Mouse (Mus musculus): ENCODE data around the gene Lgr4.
A peak's percentile ranks its signal among the peaks of the same experiment; 100 is the strongest.

The Lgr4 gene

DNA sequence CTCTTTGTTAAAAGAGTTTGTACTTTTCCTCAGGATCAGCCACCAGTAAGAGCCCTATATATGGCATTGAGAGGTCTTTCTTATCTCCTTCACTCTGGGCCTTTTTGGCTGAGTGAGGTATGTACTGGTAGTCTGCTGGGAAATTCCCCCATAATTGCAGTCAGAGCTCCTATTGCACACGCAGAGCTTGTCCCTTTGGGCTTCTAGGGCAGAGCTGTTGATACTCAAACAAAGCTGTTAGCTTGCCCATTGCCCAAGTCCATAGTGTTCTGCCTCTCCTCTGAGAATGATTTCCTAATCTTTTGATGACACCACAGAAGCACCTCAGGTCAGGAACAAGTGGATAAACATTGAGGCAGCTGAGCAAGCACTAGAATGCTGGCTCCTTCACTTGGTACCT is 67.5 kb downstream of the Lgr4 start:
- DNase-seq = no peak

DNA sequence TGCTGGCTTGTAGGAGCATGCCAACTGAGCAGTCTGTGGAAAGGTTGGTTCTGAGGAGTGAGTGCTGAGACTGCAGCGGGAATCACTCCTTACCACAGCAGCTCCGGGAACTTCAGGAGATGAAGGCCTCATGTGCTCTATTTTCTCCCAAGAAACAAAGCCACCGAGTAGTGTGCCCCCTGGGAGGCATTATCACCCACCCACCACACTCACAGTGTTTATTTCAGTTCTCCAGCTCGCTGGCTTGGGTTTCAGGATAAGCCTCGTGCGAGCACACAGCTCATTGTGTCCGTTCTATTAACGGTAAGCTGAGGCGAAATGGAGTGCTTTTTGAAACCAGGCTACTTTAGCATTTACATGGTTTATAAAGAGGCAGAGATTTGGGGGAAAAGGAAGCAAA is 68.1 kb downstream of the Lgr4 start:
- DNase-seq = no peak

DNA sequence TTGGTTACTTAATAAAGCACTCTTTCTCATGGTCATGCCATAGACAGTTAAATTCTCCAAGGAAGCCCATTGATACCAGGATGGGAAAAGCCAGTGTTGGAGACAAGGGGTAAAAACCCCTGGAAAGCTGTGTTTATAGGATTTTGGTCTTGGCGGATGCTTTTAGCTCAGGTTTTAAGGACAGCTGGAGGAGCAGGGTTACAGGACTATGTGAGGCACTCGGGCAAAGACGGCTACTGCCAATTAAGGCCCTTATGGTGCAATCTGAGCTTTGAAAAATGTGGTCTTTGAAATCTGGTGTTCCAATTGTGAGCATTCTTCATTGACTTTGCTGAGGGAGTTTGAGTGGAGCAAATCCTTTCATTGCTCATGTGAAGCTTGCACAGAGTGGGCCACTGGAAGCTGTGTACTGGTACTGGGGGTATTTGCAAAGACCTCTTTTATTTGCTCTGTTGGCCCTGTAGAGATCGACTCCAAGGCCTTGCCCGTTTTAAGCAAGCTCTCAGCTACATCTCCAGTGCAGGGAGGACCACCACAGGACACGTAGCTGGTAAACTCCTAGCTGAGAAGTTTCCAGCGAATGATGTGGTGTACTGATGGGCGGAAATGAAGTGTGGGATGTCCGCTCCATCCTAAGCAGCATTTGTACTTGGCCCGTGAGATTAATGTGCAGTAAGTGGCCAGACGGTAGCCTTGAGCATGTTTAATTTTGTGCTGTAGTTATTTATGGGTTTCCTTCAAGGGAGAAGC is 68.8 kb downstream of the Lgr4 start:
- no peak for DNase-seq

DNA sequence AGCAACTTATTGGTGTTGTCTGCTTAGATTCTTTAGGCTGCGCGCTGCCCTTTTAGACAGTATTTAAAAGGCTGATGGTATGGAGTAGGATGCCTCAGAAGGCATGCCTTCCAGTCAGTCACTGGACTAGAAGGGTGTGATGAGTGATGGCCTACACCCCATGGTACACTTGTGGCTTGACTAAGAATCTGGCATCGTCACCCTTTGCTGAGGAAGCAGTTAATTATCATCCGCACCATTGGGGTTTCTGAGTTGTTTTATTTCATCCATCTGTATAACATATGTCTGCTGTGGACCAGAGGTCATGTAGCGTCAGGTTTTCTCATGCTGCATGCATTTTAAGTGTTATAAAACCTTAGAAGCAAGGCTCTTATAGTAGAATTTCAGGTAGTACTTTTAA is 70.5 kb downstream of the Lgr4 start:
- DNase-seq = no peak

DNA sequence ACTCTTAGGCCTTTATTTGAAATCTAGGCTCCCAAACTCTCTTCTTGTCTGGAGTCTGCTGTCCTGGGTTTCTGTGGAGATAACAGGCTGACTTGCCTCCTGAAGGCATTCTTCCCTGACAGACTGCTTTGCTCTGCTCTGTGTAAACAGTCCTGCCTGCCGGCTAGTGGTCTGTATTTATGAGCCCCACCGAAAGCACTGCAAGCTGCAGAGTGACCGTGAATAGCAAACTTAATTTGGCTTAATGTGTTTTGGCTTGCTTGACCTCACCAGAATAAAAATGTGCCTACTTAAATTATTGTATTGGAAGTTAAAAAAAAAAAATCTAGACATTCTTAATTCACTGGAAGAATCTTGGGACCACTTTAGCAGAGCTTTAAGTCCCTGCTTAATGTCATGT is 71.7 kb downstream of the Lgr4 start:
- no peak for DNase-seq

DNA sequence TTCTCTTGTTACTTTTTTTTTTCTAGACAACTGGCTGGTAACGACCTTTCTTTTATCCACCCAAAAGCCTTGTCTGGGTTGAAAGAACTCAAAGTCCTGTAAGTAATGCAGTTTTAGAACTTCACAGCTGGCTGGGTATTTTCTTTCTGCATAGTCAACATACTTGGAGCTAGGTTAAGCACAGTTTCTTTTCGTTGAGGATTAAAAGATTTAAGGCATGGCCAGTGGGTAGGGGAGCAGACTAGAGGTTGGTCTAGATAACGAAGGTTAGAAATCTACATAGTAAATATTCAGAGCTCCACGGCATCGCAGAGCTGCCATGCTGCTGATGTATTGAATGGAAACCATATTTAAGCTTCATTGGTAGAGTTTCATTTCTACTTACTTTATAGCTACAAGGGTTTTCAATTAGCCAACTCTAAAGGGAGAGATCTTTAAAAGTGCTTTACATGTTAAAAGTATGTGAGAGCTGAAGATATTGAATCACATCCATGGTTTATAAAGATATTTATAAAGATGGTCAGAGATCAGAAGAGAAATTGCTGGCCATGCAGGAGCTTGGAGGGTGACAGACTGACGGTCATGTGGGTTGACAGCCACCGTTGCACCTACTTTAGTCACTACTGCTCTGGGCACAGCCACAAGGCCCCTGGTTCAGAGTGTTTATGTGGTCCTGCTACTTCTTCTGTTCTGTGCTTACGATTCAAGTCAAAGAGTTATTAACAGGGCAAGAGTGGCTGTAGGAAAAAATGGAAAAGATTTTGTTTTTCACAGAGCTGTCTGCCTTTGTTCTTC is 72.4 kb downstream of the Lgr4 start:
- DNase-seq = no peak

DNA sequence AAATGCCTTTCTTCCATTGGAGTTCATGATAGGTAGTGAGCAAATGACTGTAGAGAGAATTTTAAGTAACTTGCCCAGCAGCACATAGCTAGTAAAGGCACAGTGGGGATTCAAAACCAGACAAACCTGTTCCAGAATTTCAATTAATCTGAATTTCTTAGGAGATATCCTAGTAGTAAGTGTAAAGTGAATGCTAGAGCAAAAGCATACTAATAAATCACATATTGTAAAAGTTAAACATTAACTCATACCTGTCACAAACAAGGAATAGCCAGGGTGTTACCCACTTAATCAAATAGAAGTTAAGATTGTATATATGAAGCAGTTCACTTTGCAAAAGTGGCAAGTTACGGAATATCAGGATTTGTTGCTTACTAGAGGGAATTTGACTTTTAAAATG is 74.3 kb downstream of the Lgr4 start:
- no peak for DNase-seq

DNA sequence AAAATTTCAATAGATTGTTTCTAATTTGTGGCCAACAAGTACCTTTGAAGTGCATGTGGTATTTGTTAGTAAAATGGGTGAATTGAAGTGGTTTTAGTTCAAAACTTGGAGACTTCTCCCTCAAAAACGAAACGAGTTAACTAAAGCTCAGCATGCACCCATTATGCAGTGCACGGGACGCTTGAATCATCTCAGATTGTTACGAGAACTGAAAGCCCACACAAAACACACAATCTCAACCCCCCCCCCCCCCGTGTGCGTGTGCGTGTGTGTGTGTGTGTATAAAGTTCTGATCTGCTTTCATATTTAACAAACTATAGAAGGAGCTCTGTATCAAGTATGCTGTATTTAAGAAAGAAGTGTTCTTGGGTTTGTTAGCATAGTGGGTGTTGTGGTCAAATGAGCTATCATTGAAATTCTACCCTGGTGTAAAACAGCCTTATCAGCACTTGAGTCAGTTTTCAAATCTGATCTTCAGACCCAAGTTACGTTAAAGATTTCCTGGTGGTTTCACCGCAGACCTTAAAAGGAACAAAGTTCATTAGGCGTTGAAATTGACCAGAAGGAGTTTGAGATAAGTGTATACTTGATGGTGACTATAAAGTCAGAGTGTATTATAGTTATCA is 75.1 kb downstream of the Lgr4 start:
- DNase-seq = no peak

DNA sequence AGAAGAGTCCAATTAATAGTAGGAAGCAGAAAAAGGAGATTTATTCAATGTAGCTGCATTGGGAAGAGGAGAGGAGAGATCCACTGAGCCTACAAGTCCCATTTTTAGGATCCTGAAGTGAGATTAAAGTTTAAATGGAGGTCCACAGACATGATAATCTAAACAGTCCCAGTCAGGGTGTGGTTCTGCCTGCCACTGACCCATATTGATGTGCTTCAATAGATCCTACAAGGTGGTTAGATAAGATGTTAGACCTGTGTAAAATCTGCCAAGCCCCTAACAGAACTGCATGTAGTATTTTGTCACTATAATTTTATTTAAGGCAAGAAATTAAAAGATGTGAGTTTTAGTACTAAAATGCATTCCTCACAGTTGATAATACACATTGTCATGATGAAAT is 76.0 kb downstream of the Lgr4 start:
- DNase-seq = no peak

DNA sequence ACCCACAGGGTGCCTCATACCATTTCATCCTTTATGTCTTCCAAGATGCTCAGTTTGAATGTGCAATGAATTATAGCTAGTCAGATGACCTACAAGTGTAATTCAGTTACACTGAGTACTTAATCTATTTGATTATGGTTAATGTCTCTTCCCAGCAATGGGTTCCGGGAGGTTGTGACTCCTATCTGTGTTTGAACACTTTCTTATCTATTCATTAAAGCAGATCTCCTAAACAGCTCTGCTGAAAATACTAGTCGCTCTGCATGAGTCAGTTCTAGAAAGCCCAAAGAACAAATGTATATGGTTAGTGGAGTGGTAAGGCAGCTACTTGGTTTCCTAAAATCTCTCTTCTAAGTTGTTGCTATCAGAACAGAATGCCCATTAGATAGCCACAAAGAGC is 77.6 kb downstream of the Lgr4 start:
- no peak for DNase-seq

DNA sequence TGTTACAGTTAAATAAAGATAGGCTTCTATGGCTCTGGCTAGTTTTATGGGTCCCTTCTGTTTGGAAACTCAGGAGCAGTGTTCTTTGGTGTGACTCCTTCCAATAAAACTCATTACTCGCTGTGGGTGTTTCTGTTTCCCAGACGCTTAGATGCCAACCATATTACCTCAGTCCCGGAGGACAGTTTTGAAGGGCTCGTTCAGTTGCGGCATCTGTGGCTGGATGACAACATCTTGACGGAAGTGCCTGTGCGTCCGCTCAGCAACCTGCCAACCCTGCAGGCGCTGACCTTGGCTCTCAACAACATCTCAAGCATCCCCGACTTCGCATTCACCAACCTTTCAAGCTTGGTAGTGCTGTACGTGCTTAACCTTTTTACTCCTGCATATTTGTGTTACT is 79.0 kb downstream of the Lgr4 start:
- DNase-seq = no peak

DNA sequence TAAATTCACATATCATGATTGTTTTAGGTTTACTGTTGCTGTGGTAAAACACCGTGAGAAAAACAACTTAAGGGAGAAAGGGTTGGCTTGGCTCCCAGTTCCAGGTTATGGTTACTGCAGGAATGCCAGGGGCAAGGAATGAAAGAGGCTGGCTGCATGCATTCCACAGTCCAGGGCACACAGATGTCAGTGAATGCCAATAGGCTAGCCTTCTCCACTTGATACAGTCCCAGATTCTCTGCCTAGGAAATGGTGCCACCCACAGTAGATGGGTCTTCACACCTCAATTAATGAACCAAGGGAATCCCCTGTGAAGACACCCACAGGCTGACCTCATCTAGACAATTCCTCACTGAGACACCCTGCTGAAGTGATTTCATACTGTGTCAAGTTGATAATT is 87.2 kb downstream of the Lgr4 start:
- DNase-seq = no peak

DNA sequence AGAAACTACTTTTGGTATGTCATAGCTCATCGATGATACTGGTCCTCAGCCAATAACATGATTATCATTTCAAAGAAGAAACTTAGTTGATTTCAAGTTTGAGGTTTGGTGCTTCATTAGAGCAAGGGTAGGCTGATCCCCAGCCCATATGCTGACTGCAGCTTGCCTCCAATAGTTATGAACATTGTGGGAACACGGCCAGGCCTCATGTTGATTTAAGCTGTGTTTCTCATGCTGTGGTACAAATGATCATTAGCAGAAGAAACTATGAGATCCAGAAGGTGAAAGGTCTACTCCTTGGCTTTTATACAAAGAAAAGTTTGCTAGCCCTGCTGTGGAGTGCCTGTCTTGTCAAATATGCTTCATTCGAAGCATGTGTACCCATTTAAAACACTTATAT is 87.7 kb downstream of the Lgr4 start:
- no peak for DNase-seq

DNA sequence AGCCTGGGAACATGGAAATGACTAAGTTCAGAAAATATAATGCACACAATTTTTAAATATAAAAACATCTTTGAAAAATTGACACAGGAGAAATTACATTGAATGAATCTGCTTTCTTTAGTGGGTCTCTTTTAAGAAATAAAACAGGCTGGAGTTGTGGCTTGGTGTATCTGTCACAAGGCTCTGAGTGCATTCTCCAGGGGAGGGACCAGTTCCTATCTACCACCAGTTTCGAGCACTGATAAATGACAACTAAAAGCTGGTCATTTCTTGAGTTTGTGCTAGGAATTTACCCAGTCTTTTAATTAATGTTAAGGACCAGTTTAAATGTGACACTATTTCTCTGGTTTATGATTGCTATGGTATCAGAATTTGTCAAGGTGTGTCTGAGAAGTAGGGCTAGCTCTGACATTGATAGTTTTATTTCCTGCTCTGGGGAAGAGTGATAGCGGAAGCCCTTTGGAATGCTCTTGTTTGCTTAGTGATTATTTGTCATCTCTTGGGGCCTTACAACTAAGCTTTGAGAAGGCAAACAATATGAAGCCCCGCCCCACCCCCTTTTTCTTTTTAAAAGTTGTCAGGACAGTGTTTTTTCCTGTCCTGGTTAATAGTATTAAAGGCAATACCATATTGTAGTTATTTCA is 88.3 kb downstream of the Lgr4 start:
- no peak for DNase-seq

DNA sequence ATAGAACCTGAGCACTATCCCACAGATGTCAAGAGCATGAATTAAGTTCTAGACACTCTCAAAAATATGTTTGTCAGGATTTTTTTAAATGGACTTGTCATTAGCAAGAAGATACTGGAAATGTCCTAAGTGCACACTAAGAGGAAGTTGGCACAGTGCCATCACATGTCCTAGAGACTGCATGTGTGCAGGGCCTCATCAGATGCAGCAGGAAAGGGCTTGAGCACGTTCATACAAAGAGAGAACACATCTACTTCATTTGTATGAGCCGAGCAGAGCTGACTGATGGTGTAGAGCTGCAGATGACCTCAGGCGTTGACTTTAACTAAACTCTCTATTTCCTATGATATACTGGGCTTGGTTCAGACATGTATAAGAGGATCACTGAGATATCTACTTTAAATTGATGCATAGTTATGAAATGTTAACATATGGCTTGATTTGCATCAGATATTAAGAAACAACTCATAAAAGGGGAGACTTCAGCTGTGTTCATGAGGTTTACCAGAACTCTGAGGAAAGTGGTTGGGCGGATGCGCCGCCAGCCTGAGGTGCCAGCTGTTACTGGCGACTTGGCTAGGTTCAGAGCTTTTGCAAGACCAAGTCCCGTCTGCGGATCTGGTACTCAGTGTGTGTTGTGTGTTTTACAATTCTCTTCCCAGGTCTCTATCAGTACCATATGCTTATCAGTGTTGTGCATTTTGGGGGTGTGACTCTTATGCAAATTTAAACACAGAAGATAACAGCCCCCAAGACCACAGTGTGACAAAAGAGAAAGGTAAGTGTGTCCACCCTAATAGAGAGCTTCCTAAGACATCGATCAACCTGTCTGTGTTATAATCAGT is 90.2 kb downstream of the Lgr4 start:
- DNase-seq = peak; percentile 53

DNA sequence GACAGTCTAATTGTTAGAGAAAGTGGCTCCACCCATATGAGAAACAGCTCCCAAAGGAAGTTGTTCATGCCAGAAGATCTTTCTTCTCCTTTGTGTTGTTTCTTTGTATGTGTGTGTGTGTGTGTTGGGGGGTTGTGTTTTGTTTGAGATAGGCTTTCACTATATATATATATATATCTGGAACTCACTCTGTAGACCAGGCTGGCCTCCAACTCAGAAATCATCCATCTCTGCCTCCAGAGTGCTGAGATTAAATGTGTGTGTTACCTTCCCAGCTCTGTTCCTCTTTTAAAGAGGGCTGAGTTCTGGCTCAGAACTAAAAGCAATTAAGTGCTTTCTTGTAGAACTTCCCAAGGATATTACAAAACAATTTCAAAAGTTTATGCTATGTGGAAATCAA is 92.0 kb downstream of the Lgr4 start:
- DNase-seq = no peak

DNA sequence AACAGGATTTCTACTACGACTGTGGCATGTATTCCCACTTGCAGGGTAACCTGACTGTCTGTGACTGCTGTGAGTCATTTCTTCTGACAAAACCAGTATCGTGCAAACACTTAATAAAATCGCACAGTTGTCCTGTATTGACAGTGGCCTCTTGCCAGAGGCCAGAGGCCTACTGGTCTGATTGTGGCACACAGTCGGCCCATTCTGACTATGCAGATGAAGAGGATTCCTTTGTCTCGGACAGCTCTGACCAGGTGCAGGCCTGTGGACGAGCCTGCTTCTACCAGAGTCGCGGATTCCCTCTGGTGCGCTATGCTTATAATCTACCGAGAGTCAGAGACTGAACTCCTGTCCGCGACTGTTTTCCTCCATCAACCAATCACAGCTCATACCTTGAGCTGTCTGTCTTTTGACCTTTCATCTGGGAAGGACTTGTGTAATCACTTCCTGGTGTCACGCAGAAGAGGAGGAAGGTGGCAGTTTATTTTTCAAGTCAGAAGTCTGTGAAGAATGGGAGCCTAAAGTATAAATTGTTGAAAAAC is 94.8 kb downstream of the Lgr4 start:
- no peak for DNase-seq

DNA sequence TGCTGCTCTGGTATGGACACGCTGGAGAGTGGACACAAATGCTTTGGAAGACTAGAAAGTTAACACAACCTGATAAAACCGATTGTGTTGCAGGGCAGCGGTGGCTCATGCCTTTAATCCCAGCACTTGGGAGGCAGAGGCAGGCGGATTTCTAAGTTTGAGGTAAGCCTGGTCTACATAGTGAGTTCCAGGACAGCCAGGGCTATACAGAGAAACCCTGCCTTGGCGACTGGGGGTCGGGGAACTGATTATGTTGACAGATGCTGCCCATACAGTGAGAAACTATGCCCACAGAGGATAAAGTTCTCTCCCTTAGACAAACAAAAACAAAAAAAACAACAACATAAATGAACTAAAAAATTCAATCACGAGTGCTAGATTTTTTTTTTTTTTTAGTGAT is 99.6 kb downstream of the Lgr4 start:
- no peak for DNase-seq

DNA sequence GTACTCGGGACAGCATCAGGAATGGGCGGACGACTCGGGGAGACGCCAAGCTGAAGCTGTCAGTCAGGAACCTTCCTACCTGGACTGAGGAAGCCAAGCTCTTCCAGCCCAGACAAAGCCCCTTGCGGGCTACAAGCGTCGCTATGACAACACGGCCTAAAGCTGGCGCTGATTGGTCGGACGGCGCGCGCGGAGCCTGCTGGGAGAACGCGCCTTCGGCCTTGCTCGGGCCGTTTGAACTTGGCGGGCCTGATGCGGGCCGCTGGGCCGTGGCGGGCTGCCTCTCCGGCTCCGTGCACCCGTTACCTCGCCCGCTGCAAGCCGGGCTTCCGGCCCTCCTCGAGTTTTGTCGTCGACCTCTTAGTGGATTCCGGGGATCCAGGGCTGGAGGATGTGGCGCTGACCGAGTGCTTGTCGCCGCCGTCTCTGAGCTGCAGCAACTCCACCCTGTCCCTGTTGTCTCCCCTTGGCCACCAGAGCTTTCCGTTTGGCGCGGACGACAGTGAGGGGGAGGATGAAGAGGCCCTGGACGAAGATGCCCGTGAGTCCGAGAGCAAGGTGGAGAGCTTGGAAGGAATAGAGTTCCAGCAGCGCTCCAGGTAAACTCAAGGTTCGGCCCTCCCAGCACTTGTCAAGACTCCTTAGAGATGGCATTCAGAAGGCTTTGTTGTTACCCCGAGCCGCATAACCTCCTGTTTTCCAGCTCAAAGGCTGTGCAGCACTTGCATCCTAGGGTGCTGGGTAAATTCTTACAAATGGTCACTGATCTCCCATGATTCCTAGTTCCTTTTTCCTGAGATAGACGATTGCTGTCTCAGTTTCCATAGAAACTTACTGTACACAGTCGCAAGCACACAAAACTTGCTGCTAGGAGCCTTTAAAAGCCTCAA is 100.4 kb downstream of the Lgr4 start, which contains the start of gene Ccdc34:
Ccdc34 (plus strand) TSS at position 202 of the 890 bp plus-strand sequence.
- peak; percentile 93 for DNase-seq

DNA sequence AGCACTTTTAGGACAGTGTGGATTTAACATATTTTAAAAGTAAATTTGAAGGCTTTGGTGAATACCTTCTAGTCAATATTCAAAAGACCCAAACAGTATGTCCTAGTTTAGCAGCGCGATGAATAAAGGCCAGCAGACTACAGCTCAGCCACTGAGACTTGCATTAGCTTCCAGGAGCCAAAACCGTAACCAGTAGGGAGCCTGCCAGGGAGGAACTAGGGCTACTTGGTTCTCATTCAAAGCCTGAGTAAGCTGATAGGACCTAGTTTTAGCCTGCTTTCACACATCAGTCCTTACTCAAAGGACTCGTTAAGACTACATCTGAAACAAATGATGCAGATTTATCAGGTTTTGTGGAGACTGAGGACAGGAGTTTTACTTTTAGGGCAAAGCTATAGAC is 102.2 kb downstream of the Lgr4 start:
- DNase-seq = no peak

DNA sequence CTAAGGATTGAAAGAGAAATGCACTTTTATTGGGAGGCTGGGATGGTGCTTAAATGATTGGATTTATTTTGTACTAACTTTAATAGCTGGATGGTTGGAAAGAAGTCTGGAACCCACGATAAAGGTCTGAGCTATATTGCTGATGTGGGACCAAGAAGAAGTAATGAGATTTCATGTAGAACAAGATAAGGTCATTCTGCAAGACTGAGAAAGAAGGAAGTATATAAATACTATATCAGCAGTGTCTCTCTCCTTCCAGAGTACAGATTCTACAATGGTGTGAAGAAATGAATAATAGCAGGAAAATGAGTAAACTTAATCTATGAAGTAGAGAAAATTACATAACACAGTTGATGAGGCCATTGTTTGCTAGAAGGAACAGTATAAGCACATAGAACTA is 103.0 kb downstream of the Lgr4 start:
- no peak for DNase-seq
